Mouse (Mus musculus): ENCODE measurements around the gene Gabarapl1. TPM values are rescaled to one million over a fixed set of nuclear protein-coding genes. Genes with fewer than 3 reads are reported as not detected.

Gabarapl1 gene
- polyA plus RNA-seq, 1 experiment, result 7.9 TPM

DNA sequence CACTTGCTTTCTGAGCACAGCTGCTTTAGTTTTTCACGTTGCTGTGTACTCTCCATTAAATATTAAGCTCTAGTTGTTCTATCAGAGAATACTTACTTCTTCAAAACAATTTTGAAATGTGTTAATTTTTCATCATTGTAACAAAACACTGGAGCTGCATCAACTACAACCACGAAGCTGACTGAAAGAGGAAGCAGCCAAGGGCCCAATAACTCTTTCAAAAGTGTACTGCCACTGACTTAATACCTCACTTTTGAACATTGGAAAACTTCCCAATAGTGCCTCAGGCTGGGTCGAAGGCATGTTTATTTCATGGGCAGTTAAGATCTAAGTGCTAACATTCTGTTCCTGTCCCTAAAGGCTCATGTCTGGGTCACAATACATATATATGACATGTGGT, 15.0 kb downstream of the Gabarapl1 start:
- TF ChIP-seq GATA1 (IDR thresholded peaks at IDR 0.05; ENCODE audit: low read length) (no peak), TAL1 (IDR thresholded peaks at IDR 0.05; ENCODE audit: low read length) (no peak)
- Histone ChIP-seq H3K27me3 (ENCODE audit: control insufficient read depth) (peaks cover 2% of the 10 kb centered on the region), H3K36me3 (ENCODE audit: control insufficient read depth) (peaks cover 3% of the 10 kb centered on the region), H3K9me3 (ENCODE audit: control insufficient read depth, low read length) (no peaks in the 10 kb centered on the region), H3K4me3 (replicated peaks) (no peak overlapping the region), H3K4me1 (ENCODE audit: control insufficient read depth) (no peaks in the 10 kb centered on the region)

DNA sequence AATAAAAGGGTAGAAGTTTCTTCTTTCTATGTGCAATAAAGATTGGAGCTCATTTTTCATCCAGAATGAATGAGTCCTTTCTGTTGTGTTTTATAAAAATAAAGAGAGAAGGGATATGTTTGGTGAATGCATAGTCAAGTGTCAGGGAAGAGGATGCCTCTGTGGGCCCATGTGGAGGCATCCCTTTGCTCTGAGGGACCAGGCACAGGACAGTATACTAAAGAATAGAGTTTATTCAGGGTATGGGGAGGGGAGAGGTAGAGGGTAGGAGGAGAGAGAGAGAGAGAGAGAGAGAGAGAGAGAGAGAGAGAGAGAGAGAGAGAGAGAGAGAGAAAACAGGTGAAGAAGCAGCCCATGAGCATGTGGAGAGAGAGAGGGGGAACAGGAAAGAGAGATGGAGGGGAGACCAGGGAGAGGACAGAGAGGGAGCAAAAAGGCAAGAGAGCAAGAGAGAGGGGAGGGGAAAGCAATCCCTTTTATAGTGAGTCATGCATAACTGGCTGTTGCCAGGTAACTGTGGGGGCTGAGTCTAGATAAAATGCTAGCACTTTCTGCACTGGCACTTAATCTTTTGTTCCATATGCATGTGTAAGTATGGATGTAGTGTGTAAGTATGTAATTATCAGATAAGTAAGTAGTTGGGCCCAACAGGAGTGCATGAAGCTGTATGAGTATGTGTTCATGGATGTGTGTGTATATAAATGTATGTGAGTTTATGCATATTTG, 24.5 kb downstream of the Gabarapl1 start:
- H3K27me3 ChIP-seq (ENCODE audit: control insufficient read depth), result no peaks in the 10 kb centered on the region
- H3K4me3 ChIP-seq (replicated peaks), result no peak overlapping the region
- H3K36me3 ChIP-seq (ENCODE audit: control insufficient read depth), result no peaks in the 10 kb centered on the region
- H3K9me3 ChIP-seq (ENCODE audit: control insufficient read depth, low read length), result no peaks in the 10 kb centered on the region
- TF ChIP-seq TAL1 (IDR thresholded peaks at IDR 0.05; ENCODE audit: low read length) (0 out of 3 replicates have a peak, but pooled peaks have one; percentile 23), GATA1 (IDR thresholded peaks at IDR 0.05; ENCODE audit: low read length) (no peak)
- H3K4me1 ChIP-seq (ENCODE audit: control insufficient read depth), result peaks cover 34% of the 10 kb centered on the region

DNA sequence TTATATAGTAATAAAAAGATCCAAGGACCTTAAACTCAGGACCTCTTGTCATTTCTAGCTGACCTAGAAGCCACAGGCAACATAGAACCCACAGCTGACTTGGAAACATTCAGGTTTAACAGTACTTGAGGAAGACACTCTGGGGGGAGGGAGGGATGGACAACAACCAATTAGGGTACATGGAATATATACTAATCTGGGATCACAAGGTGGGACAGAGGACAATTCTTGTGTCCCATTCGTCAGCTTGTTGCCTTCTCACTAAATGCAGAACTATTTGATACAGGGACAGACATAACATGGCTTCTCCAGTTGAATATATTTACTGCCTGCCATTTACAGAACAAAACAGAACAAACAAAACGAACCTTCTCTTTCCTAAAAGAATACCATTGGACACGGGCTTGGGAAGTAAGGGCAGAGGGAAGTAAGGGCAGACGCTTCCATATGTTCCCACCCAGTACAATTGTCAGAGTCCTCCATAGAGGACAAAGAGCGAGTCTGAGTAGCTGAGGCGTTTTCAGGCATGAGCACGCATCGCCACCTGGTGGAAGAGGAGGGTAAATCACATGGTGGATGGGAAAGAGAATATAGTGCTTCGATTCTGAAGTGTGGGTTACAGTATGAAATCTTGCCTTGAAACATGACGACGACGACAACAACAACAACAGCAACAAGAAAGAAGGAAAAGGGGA, 26.1 kb downstream of the Gabarapl1 start:
- H3K36me3 ChIP-seq (ENCODE audit: control insufficient read depth), result no peaks in the 10 kb centered on the region
- H3K27me3 ChIP-seq (ENCODE audit: control insufficient read depth), result no peaks in the 10 kb centered on the region
- H3K4me1 ChIP-seq (ENCODE audit: control insufficient read depth), result peaks cover 37% of the 10 kb centered on the region
- TF ChIP-seq GATA1 (IDR thresholded peaks at IDR 0.05; ENCODE audit: low read length) (no peak), TAL1 (IDR thresholded peaks at IDR 0.05; ENCODE audit: low read length) (no peak)
- no peak overlapping the region for H3K4me3 ChIP-seq (replicated peaks)
- H3K9me3 ChIP-seq (ENCODE audit: control insufficient read depth, low read length), result no peaks in the 10 kb centered on the region

DNA sequence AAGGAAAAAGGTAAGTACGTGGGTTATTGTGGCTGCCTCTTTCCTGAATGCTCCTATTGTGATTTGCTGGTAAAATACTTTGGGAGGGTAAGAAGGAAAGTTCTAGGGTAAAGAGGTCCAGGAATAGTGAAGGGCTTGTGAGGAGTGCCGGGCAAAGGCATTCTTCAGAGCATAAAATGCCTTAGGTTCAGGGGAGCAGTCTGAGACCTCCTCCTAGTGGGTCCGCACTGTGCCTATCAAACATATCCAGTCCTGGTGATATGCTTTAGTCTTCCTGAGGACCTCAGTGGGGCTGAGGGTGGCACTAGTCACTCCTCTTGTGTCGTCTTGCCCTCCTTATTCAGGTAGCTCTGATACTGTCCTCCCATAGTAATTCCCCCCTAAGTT, 26.7 kb downstream of the Gabarapl1 start:
- no peak overlapping the region for H3K4me3 ChIP-seq (replicated peaks)
- no peak for TF ChIP-seq GATA1 (IDR thresholded peaks at IDR 0.05; ENCODE audit: low read length)
- TF ChIP-seq TAL1 (IDR thresholded peaks at IDR 0.05; ENCODE audit: low read length), result no peak
- H3K4me1 ChIP-seq (ENCODE audit: control insufficient read depth), result peaks cover 41% of the 10 kb centered on the region
- no peaks in the 10 kb centered on the region for H3K27me3 ChIP-seq (ENCODE audit: control insufficient read depth)
- no peaks in the 10 kb centered on the region for H3K9me3 ChIP-seq (ENCODE audit: control insufficient read depth, low read length)
- no peaks in the 10 kb centered on the region for H3K36me3 ChIP-seq (ENCODE audit: control insufficient read depth)

DNA sequence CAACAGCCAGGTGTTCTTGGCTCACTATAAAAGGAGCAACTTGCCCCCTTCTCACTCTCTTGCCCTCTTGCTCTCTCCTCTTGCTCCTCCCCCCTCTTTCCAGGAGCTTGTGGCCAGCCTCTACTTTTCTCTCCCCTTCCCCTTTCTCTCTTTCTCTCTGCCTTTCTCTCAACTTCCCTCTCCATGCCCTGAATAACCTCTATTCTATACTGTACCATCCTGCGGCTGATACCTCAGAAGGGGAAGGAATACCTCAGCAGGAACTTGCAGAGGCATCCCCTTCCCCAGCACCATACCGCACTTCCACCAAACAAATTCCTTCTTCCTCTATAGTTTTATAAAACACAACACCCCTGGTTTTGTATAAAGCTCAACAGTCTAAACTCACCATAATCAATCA, 32.3 kb downstream of the Gabarapl1 start:
- H3K27me3 ChIP-seq (ENCODE audit: control insufficient read depth), result no peaks in the 10 kb centered on the region
- H3K9me3 ChIP-seq (ENCODE audit: control insufficient read depth, low read length), result no peaks in the 10 kb centered on the region
- no peak overlapping the region for H3K4me3 ChIP-seq (replicated peaks)
- peaks cover 10% of the 10 kb centered on the region for H3K4me1 ChIP-seq (ENCODE audit: control insufficient read depth)
- H3K36me3 ChIP-seq (ENCODE audit: control insufficient read depth), result no peaks in the 10 kb centered on the region
- TF ChIP-seq GATA1 (IDR thresholded peaks at IDR 0.05; ENCODE audit: low read length) (no peak), TAL1 (IDR thresholded peaks at IDR 0.05; ENCODE audit: low read length) (no peak)

DNA sequence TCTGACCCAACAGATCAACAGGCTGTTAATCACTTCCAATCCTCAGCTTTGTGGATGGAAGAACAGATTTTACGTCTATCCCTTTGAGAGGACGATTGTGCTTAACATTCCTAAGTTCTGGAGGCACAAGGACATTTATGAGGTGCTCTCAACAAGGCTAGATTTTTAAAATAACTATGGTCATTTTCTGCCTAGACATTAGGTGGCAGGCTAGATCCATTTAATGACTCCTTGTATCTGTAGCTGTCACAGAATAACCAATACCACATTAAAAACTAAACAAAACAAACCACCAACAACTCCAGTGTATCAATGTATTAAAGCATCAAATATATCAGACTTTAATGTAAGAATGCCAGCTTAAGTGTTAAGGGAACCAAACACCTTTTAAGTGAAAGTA, 42.4 kb downstream of the Gabarapl1 start:
- Histone ChIP-seq H3K4me1 (ENCODE audit: control insufficient read depth) (no peaks in the 10 kb centered on the region), H3K9me3 (ENCODE audit: control insufficient read depth, low read length) (no peaks in the 10 kb centered on the region), H3K27me3 (ENCODE audit: control insufficient read depth) (no peaks in the 10 kb centered on the region), H3K4me3 (replicated peaks) (no peak overlapping the region), H3K36me3 (ENCODE audit: control insufficient read depth) (no peaks in the 10 kb centered on the region)
- no peak for TF ChIP-seq GATA1 (IDR thresholded peaks at IDR 0.05; ENCODE audit: low read length)
- TF ChIP-seq TAL1 (IDR thresholded peaks at IDR 0.05; ENCODE audit: low read length), result no peak

DNA sequence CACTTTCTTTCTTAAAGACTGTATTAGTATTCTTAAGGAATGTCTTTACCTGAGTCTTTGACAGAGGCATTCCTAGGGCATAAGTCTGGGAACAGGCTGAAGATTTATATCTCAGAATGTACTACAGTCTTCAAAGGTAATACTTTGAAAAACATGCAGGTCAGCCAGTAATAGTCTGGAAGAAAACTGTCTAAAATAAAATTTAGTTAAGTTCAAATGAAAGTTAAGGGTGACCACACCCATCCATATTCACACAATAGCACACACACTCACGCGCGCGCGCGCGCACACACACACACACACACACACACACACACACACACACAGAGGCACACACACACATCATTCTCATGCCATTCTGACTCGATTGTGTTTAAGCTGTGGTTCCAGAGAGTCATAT, 44.6 kb downstream of the Gabarapl1 start, which contains the start of gene Klre1:
Klre1 (plus strand) TSS at position 301 of the 400 bp plus-strand sequence.
- no peak for TF ChIP-seq GATA1 (IDR thresholded peaks at IDR 0.05; ENCODE audit: low read length)
- TF ChIP-seq TAL1 (IDR thresholded peaks at IDR 0.05; ENCODE audit: low read length), result no peak
- Histone ChIP-seq H3K4me3 (replicated peaks) (no peak within 1 kb of the TSS), H3K36me3 (ENCODE audit: control insufficient read depth) (no peaks in the 10 kb centered on the region), H3K9me3 (ENCODE audit: control insufficient read depth, low read length) (no peaks in the 10 kb centered on the region), H3K4me1 (ENCODE audit: control insufficient read depth) (no peaks in the 10 kb centered on the region), H3K27me3 (ENCODE audit: control insufficient read depth) (no peaks in the 10 kb centered on the region)

DNA sequence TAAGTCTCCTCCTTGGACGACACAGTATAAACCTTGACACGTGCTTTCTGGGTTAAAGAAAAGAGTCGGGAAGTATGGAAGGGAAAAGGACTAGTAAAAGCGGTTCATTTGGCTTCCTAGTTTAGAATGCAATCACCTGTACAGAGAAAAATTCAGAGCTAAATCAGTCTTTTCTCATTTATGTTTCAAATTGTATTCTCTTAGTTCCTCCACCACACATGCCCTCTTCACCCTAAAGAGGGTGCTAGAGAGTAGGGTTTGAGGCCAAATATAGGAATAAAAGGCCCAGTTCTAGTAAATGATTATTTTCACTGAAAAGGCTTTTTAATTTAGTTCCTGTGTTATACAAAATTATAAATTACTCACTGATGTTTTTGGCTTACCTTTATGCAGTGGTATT, 48.3 kb downstream of the Gabarapl1 start:
- TF ChIP-seq TAL1 (IDR thresholded peaks at IDR 0.05; ENCODE audit: low read length) (no peak), GATA1 (IDR thresholded peaks at IDR 0.05; ENCODE audit: low read length) (no peak)
- Histone ChIP-seq H3K27me3 (ENCODE audit: control insufficient read depth) (no peaks in the 10 kb centered on the region), H3K4me3 (replicated peaks) (no peak overlapping the region), H3K9me3 (ENCODE audit: control insufficient read depth, low read length) (no peaks in the 10 kb centered on the region), H3K4me1 (ENCODE audit: control insufficient read depth) (no peaks in the 10 kb centered on the region), H3K36me3 (ENCODE audit: control insufficient read depth) (no peaks in the 10 kb centered on the region)

DNA sequence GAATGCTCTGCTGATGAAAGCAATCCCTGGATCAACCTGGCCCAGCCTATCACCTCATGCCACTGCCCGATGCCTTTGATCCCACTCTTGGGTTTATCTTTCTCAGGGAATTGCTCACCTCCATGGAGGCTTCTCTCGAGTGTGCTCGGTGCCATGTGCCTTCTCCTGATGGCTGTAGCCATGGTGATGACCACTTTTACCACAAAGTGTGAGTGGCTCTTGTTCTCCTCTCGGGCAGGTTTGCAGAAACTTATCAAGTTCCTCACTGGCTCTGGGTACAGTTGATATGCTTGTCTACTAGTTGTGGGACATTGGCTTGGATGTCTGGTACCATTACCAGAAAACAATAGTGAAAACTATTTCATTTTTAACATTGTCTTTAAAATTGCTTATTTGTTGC, 48.9 kb downstream of the Gabarapl1 start:
- TF ChIP-seq TAL1 (IDR thresholded peaks at IDR 0.05; ENCODE audit: low read length), result no peak
- no peak for TF ChIP-seq GATA1 (IDR thresholded peaks at IDR 0.05; ENCODE audit: low read length)
- Histone ChIP-seq H3K4me3 (replicated peaks) (no peak overlapping the region), H3K27me3 (ENCODE audit: control insufficient read depth) (no peaks in the 10 kb centered on the region), H3K4me1 (ENCODE audit: control insufficient read depth) (no peaks in the 10 kb centered on the region), H3K36me3 (ENCODE audit: control insufficient read depth) (no peaks in the 10 kb centered on the region), H3K9me3 (ENCODE audit: control insufficient read depth, low read length) (no peaks in the 10 kb centered on the region)
